Mouse (Mus musculus) lung, postnatal 36 days (tissue): ENCODE measurements around the gene Ogfod2.

ENCODE experiments used
- DNase-seq: peaks from one replicate; pipeline ENCODE4 v3.0.0; 2022; ENCODE audit warnings: mixed read lengths

Ogfod2 gene

DNA sequence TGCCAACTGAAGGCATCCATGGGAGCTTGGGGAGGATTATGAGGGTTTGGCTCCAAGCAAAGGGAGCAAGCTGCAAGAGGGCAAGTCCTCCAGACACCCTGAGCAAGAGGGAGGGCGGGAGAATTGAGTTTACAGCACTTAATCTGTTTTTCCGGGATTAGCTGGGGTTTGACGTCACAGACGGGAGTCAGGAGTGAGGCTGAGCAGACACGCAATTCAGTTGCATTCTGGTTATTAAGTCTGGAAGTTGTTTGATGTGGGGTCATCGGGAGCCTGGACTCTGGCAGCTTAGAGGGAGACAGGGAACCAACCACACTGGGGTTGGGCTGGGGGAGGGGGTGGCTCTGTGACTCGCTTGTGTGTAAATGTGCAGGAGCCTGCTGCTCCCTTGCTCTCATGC, 47.4 kb downstream of the Ogfod2 start:
- DNase-seq = no peak

DNA sequence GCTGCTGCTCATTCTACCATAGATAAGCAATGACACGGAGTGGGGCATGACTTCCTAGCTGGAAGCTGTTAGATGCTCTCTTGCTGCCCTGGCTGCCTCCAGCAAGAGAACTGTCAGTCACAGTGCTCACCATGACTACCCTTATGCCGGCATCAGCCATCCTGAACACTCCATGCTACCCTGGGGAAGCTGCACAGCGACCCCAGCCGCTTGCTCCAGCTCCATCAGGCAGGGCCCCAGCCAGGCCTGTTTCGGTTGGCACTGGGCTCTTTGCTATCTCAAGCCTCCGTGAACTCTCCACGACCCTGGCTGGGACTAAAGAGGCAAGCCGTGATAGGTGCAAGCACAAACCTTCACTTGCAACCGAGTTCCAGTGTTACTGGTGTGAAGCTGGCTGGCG, 49.7 kb downstream of the Ogfod2 start:
- no peak for DNase-seq

DNA sequence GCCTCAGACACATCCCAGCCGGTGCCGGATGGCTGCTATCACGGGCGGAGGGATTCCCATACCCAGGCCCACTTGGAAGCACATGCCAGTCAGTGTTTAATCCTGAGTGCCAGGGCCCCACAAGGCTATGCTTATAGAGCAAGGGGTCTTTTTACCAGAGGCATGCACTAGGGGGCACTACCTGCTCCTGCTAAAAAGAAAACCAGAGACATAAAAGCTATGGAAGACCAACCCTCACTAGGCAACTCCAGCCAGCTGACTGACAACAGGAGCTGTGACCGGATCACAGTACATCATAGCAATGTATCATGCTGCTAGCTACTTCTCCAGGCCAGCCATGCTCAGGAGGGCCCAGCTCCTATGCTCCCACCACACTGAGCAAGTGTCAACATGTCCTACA, 50.5 kb downstream of the Ogfod2 start:
- peak; percentile 91 for DNase-seq

DNA sequence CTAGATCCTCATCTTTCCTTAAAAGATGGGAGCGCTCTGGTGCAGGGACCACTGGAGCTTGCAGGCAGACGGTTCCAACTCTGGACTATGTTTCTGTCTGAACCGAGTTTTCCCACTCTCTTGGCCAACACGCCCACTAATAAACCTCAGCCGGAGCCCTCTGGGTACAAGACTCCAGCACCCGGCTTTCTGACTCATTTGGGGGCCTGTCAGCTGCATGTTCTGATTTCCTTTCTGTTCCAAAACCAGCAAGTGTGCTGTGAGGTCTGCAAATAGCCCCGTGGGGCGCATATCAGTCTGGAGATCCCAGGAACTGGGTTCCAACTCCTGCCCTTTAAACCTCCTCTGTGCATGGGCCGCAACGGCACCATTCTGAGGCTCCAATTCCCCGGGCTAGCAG, 51.3 kb downstream of the Ogfod2 start:
- DNase-seq = no peak
